Mouse (Mus musculus): ENCODE measurements around the gene Tlr9.

Tlr9 gene

DNA sequence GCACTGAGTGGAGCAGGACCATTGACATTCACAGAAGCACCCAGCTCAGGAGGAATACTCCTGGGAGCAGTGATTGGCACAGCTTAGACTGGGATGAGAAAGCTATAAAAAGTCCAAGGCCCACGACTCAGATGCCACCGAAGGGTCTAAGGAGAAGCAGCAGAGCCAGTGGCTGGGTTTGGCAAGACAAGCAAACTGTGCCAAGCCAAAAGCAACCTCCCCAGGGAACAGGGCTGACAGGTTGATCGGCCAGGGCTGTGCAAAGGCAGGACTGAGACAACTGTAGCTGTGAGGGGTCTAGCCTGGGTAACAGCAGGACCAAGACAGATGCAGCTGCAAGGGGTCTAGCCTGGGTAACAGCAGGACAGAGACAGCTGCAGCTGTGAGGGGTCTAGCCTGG, 10.6 kb downstream of the Tlr9 start:
- no peak for ATAC-seq (ENCODE audit: low TSS enrichment)

DNA sequence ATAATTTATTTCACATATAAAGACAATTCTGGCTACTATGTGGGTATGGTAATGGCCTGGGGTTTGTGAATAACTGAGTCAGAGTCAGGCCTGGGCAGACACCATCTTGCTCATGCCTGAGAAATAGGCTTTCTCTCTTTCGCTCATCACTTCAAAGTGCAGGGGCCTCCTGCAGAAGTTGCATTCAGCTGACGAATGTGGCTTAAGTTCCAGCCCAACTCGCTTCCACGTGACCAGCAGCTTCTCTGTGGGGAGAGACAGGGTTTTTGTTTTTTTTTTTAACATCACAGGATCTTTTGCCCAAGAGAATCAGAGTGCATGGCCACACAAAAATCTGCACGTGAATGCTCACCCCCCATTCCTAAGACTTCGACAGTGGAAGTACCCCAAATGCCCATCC, 11.6 kb downstream of the Tlr9 start:
- ATAC-seq (ENCODE audit: low TSS enrichment), result no peak

DNA sequence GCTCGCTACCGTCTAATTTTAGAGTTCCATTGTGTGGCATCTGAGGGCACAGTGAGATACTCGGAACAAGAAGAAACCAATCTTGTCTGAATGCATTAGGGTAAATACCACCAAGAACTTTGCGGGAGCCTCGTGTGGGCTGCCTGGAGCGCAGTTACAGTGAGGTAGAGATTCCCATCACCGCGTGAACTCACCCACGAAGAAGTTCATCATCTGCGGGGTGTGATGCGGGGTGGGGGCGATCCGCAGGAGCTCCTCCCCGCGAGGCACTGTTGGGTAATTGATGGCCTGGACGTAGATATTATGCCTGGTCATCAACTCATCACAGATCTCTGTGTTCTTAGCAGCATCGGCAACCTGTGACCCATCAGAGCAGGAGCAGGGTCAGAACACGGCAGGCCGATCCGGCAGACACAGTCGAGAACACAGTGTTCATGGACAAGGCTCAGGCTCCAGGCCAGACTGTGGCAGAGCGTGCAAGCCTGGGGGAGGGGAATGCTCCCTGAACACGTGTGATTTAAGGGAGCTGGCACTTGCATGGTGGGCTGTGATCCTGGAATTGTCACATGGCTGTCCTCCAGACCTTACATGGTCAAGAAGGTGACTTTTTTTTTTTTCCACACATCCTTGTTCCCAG, 12.9 kb downstream of the Tlr9 start:
- ATAC-seq (ENCODE audit: low TSS enrichment), result 0 out of 2 replicates have a peak, but pooled peaks have one; percentile 22

DNA sequence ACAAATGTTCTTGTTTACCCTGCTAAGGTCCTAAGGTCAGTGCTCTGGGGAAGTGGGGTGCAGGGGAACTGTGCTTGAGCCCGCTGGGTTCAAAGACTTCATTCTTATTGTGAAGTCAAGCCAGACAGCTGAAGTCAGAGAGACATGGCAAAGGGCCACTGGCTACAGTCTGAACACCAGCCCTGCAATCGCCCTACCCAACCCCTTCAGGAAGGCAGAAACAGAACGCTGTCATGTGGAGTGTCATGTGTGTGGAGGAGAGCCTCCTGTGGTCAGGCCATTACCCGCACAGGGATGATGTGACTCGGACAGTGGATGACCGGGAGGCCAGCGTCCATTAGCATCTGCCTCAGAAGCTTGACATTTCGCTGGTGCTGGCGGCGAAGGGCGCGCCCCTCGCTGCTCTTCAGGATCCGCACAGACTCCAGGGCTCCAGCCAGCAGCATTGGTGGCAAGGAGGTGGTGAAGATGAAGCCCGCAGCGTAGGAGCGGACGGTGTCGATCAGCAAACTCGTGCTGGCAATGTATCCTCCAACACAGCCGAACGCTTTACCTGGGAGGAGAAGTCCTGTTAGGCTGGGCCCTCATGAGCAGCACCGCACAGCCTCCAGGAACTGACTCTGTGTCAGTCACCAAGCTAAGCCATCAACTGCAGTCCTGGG, 13.9 kb downstream of the Tlr9 start:
- ATAC-seq (ENCODE audit: low TSS enrichment), result no peak

DNA sequence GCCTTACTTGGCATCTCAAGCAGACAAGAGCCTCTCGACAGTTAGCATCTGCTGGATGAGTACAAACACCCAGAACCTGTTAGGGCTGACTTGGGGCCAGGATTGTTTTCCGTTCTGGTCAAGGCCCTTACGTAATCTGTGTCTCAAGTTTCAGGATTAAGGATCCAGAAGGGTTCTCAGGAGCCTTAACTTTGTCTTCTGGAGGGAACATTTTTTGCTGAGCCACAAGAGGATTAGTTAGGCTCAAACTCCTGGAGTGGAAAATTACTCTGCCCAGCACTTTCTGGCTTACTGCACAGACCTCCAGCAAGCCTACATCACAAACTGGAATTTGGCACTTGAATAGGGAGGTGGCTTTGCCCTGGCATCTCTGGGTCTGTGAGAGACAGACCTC, 14.4 kb downstream of the Tlr9 start:
- ATAC-seq (ENCODE audit: low TSS enrichment), result no peak

DNA sequence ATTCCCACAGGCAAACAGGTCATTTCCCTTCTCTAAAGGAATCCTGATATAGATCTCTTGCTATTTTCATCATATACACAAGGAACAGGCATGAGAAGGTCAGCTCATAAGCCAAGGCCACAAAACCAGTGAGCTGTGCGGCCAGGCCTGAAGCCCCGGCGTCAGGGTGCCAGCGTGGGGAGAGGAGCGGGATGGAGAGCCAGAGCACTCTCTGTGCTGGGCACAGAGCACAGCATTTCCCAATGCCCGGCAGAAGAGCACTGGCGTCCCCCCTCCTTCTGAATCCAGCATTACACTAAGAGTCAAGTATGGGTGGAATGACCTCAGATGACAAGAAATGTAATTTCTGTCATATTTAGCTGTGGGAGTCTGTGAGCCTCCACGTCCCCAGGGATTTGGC, 15.0 kb downstream of the Tlr9 start:
- no peak for ATAC-seq (ENCODE audit: low TSS enrichment)

DNA sequence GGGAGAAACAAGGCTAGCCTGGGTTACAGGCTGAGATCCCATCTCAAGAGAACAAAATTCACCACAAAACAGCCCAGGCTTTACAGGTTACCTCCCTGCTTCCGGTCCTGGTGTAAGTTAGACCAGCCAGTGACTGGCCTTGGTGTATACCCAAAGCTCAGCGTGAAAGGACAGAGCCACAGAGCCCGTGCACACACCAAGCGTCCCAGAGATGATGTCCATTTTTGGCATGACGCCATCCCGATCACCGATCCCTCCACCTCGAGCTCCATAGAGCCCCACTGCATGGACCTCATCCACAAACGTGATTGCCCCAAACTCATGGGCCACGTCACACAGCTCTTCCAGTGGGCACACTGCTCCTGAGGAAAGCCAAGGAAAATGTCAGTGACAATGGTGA, 15.5 kb downstream of the Tlr9 start:
- no peak for ATAC-seq (ENCODE audit: low TSS enrichment)

DNA sequence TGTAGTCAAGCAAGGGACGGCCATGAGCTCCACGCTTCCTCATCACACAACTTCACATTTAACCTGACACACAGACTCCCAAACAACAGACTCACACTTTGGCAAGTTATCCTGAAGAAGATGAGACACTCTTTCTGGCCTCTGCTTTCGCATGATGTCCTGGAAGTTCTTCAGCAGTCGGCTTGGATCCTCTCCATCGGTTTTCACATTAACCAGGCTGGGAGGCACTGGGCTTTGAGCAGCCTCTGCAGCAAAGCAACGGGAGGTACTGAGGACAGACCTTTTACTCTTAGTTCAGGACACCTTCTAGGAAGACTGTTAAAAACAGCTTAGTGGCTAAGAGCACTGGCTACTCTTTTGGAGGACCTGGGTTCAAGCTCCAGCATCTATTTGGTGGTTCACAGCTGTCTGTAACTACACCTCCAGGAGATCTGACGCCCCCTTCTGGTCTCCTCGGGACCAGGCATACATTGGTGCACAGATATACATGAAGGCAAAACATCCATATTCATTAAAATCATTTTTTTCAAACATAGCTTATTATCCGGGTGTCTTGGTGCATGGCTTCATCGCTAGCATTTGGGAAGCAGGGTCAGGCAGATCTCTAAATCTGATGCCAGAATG, 19.3 kb downstream of the Tlr9 start:
- no peak for ATAC-seq (ENCODE audit: low TSS enrichment)

DNA sequence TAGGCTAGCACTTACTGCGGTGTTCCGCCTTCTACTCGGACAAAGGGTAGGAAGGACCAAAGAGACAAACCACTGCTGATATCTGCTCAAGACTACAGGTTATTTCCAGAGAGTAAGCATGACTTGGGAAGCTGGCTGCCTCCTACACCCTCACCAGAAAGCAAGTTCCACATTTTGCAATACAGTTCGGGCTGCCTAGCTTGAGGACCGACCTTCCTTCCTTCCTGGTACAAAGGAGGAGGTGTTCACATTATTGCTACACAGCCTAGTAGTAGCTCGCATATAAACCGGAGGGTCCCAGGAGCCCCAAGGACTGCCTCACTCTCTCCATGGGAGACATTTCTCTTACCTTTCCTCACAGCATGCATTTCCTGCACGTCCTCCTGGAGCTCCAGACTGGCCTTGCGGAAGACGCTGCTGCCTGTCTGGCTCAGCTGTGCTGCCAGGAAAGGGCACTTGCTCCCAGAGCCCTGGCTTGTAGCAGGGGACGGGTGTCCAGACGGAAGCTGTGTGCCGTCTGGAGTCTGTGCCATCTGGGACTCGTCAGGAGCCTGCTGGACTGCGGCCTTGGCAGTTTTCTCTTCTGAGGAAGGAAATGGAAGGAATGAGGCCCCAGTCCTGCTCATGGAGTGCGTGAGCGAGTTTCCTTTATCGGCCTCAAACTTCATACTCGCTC, 20.6 kb downstream of the Tlr9 start:
- no peak for ATAC-seq (ENCODE audit: low TSS enrichment)

DNA sequence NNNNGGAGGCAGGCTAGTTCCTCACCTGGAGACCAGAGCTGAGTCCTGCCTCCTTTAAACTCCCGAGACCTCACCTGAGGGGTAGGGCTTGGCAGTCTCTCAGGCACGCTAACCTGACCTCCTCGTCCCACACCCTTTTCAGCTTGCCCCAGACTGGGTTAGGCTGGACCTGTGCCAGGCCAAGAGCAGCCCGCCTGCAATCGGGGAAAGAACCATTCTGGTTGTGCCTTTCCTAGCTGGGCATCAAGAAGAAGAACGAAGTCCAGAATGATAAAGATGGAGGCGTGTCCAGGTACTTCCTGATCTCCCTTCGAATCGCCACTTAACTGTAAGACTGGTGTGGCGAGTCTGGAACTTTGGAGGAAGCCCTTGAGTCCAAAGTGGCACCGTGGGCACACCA, 27.2 kb downstream of the Tlr9 start:
- ATAC-seq (ENCODE audit: low TSS enrichment), result no peak

DNA sequence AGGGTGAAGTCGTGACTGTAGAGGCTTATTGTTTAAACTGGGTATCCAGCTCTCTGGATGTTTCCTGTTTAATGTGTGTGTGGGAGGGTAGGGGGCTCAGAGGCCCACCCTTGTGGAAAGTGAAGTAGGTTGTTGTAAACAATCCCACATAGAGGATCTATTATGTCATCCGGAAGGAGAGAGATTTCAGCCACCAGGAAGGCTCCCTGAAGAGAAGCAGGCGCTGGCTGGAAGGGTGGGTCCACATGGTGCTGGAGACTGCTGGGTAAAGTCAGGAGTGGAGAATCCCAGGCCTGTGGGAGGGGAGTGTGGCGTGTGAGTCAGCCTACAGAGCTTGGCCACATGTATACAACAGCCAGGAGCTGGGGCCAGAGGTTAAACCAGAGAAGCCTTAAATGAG, 27.8 kb downstream of the Tlr9 start:
- ATAC-seq (ENCODE audit: low TSS enrichment), result no peak

DNA sequence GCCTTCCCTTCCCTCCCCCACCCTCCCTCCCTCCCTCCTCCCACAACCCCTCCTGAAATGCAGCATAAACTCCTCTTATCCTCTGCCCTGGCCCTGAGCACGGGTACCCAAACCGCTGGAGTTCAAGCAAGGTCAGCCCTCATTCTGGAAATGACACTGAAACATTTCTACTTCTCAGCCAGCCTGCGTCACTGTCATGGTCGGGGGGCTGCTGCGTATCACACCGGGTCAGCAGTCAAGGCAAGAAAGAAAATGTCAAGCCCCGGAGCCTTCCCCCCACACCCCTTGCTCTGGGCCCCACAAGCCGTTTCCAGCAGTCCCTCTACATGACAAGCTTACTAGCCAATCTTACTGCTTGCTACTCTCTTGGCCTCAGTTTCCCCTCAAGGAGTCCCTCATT, 28.7 kb downstream of the Tlr9 start:
- no peak for ATAC-seq (ENCODE audit: low TSS enrichment)

DNA sequence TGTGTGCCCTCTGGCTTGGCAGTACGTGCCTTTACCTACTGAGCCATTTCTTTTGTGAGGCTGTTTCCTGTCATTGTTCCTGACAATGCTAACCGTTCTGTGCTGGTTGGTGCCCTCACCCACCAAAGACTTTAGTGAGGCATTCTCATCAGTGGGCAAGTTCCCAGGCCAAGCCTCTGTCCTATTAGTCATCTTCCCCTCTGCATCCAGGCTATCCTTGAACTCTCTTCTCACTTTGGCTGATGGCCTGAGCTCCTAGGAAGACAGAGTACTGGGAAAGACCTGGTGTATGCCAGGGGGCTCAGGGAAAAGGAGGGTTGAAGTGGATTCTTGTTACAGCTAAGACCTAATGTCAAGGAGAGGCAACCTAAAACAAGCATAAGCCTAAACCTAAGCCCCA, 31.6 kb downstream of the Tlr9 start:
- no peak for ATAC-seq (ENCODE audit: low TSS enrichment)

DNA sequence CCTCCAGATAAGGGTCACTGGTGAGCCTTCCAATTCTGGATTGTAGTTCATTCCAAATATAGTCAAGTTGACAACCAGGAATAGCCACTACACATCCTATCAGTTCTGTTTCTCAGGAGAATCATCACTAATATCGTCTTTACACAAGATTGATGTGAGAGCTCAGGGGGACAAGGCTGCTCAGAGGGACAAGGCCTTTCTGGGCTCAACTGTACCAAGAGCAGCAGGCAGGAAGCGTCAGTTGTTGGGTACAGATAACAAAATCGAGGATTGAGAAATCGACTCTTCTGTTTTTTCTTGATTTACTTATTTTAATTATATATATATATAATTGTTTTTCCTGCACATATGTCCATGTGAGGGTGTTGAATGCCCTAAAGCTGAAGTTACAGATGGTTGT, 36.0 kb downstream of the Tlr9 start:
- no peak for ATAC-seq (ENCODE audit: low TSS enrichment)

DNA sequence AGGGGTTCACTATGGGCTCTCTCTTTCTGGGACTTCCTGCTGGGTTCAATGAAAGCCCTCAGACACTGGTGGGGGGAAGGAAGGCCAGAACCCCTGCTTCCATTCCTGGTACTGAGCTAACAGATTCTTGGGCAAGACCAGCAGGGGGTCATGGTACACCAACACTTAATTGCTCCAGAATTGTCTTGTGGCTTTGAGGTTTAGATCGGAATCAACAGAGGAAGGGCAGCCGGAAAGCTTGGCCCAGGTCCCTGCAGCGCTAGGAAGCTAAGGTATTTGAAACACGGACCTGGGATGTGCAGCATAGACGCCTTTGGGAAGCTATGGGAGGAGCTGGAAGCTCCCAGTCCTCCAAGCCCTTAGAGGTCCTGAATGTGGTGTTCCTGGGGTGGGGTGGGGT, 36.6 kb downstream of the Tlr9 start:
- no peak for ATAC-seq (ENCODE audit: low TSS enrichment)

DNA sequence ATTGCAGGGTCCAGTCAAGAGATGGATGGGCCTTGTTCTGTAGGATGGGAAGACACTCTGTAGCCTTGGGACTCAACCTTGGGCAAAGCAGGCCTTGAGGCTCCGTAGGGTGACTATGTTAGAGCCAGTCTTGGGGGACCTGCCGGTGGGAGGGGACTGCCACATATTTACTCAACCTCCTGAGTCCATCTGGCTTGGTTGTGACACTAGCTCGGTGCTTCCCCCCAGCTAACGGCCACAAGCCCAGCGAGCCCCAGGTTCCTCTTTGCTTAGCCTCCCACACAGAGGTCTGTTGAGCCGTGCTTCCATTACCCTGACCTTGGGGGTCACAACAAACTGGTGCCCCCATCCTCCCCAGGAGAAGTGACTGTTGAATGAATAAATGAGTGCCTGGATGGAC, 38.7 kb downstream of the Tlr9 start:
- no peak for ATAC-seq (ENCODE audit: low TSS enrichment)

DNA sequence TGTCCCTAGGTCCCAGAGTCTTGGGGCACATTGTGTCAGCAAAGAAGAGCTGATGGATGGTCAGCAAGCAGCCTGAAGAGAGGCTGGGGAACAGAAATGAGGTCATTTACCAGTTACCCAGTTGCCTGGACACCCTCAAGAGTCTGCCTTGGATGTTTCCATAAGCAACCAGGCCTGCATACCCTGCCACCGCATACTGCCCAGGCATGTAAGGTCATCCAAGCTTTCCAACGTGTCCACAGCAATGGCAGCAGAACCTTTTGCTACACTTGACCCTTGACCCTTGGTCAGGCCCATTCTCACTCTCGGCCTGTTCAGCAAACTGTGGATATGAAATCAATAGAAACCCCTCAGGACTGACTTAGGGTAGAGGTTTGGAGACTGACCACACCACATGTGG, 39.1 kb downstream of the Tlr9 start:
- ATAC-seq (ENCODE audit: low TSS enrichment), result no peak

DNA sequence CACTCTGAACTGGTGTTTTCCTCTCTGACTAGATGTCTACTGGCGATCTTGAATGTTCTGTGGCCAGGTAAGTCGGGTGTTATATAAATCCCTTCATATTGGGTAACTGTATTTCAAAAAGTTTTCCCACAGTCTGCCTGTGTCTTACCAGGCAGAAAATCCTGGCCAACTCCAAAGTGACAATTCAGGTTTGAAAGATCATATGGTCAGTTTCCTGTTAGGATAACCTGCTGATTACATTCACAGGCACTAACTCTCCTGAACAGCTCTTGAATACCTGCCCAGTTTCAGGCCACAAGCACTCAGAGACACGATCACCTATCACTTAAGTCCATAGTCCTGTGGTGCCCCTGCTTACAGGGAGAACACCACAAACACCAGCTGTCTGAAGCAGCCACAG, 39.7 kb downstream of the Tlr9 start:
- ATAC-seq (ENCODE audit: low TSS enrichment), result no peak

DNA sequence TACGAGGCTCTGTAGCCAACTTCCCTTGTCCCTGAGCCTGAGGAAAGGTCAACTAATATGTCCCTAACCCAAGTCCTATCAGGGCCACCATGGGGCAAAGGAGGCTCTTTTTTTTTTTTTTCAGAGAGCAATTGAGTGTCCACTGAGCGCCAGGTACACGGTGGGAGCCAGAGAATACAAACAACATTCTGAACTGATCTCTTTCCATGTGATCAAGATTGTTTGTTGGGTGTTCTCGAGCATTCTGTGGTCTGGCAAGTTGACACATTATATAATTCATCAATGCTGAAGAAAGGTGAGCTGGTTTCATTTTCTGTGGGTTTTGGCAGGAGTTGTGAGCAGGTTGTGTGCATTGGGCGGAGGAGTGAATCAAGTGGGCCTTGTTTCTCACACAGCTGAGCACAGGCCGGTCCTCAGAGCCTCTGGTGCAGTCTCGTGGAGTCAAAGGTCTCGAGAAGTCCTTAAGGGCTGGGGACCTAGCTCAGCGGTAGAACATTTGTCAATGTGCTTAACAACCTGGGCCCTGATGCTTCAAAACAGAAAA, 41.1 kb downstream of the Tlr9 start:
- ATAC-seq (ENCODE audit: low TSS enrichment), result no peak

DNA sequence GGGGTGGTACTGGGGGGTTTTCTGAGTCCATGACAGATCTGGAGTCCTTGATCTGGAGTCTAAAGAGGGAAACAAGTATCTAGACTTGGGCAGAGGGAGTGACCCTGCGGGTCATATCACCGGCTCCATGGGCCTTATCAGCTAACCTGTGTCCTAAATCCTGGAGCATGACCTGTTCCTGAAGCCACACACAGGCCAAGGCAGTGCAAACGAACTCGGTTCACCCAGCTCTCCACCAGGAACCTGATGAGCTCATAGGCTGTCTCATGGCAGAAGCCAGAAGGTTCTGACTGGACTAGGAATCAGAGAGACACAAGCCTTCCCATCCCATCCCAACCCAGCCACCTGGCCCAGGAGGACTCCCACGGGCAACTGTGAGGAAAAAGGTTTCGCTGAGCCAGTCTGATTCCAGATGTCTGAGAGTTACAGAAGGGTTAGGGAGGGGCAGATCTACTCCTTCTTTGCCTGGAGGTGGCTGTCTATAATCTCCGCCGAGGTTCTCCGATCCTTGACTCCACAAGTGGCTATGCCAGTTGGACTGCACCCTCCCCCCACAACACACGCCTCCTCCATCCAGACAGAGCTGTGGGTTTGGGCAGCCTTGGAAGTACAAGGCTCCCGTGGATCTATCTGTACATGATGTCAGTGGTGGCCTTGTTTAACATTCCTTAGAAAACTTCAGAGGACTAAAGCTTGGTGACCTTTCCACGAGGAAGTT, 43.1 kb downstream of the Tlr9 start:
- no peak for ATAC-seq (ENCODE audit: low TSS enrichment)

DNA sequence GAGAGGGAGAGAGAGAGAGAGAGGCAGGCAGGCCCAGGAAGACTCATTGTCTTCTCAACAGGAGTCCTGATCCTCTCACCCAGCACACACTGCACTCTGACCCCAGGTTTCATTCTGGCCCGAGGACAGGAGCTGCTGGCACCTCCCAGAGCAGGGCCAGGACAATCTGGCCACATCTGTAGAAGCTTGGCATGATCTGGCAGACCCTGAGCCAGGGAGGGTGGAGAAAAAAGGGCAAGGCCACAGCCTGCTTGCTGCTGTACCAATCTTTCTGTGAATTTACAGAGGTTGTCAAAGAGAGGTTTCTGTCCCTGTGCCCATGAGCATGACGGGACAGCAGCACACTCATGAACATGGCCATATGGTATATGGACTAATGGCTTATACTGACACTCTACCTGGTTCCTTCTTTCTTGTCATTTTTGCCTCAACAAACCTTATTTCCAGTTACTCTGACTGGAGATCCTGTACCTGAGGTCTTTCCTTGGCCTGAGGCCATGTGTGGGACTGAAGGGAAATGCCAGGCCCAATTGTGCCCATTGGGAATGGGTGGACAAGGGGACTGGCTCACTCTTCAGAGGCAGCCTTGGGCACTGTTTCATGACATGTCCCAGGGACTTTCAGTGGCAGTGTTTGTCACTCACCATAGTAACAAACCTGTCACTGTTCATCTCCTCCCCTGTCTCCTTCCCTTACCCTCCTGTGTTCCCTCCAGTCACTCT, 44.7 kb downstream of the Tlr9 start:
- ATAC-seq (ENCODE audit: low TSS enrichment), result no peak

Measured in frontal cortex, adult (tissue).